Mouse (Mus musculus): ENCODE results near the gene Ugt1a7c. TPM values are rescaled to one million over a fixed set of nuclear protein-coding genes. Genes with fewer than 3 reads are reported as not detected.
"Not testable (repeated sequence)": the region's sequence is repeated elsewhere in the genome, so short reads cannot be mapped to it uniquely, and the experiment has no call there.

Gene Ugt1a7c
- under 1 TPM; 0.44 to 0.82 TPM for total RNA-seq (2021)

DNA sequence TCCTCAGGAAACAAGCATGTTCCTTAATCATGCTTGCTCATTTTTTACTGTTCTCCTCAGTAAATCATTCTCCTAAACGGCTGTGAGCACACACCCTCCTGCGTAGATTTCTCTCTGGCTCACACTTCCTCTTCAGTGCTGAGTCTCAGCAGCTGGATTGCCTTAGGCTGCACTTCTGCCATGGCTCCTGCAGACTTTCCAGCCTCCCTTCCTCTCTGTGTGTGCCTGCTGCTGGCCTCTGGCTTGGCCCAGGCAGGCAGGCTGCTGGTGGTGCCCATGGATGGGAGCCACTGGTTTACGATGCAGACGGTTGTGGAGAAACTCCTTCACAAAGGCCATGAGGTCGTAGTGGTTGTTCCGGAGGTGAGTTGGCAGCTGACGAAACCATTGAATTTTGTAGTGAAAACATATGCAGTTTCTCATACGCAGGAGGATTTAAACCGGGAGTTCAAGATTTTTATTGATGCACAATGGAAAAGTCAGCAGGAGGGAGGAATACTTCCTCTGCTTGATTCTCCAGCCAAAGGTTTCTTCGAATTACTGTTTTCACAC is at the start of gene Ugt1a7c:
Gene Ugt1a7c, plus strand, starts transcription at position 122 of the 552 bp plus-strand sequence.
- intact Hi-C loops (cut with DNase I) = no loop called here
- DNase-seq (ENCODE audit: low spot score in 2 of 2) = no peak

DNA sequence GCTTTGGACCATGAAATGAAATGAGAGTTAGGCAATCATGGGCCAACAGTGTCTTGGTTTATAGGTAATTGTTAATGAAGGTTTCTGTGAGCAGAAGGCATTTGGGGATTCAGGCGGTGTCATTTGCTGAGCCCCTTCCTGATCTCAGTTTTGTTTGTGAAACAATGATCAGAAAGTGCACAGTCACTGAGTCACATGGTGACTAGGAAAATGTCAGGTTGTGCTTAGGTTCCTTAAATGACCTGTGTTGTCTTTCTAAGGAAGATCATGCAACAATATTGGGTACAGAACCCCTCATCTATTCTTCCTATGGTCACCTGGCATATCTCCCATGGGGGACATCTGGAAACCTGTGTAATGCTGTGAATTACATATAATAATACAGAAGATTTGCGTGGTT is 47.5 kb upstream of the Ugt1a7c start:
- DNase-seq (ENCODE audit: low spot score in 2 of 2); intact Hi-C loops (cut with DNase I): not testable (repeated sequence)

DNA sequence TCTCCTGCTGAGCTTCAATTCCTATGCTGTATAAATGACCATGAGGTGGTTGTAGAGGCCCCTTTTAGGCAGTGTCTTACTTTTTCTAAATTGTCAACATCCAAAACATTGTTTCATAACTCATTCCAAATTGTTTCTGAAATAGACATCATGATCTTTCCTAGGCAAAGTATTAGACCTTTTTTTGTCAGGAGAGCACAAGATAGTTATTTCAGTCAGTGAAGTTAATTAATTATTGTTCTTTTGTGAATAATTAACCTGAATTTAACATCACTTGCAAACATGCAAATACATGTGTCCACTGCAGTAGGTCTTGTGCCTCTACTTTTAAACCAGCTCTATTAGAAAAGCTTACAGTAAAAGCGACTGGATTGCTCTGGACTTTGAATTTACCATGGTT is 39.8 kb upstream of the Ugt1a7c start, which contains the start of gene Ugt1a10:
Gene Ugt1a10, plus strand, starts transcription at position 301 of the 400 bp plus-strand sequence.
- DNase-seq (ENCODE audit: low spot score in 2 of 2) = no peak
- intact Hi-C loops (cut with DNase I) = no loop called here

DNA sequence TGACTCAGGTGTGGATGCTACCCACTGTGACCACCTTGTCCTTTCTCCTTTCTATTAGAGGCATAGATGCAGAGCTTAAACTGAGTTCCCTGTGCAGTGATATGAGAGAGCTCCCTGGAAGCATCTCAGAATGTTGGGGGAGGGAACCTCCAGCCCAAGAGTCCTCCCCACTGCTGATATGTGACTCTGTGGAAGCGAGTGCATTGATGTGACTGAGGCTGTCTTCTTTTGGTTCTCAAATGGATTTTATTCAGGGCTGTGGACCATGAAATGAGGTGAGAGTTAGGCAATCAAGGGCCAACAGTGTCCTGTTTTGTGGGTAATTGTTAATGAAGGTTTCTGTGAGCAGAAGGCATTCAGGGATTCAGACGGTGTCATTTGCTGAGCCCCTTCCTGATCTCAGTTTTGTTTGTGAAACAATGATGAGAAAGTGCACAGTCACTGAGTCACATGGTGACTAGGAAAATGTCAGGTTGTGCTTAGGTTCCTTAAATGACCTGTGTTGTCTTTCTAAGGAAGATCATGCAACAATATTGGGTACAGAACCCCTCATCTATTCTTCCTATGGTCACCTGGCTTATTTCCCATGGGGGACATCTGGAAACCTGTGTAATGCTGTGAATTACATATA is 28.3 kb upstream of the Ugt1a7c start:
- intact Hi-C loops (cut with DNase I) = not testable (repeated sequence)

DNA sequence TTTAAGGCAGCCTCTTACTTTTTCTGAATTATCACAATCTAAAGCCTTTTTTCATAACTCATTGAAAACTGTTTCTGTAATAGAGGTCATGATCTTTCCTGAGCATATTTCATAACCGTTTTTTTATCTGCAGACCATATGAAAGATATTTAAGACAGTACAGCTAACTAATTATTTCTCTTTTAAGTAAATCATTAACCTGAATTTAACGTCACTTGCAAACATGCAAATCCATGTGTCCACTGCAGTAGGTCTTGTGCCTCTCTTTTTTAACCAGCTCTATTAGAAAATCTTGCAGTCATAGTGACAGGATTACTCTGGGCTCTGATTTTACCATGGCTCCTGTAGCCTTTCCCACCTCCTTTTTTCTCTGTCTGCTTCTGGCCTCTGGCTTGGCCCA is 24.4 kb upstream of the Ugt1a7c start, which contains the start of gene Ugt1a9:
Gene Ugt1a9, plus strand, starts transcription at position 306 of the 400 bp plus-strand sequence.
- intact Hi-C loops (cut with DNase I) = no loop called here
- DNase-seq (ENCODE audit: low spot score in 2 of 2) = no peak

More for the DNA sequence above, 28.3 kb upstream of the Ugt1a7c start:
- not testable (repeated sequence) for DNase-seq (ENCODE audit: low spot score in 2 of 2)

DNA sequence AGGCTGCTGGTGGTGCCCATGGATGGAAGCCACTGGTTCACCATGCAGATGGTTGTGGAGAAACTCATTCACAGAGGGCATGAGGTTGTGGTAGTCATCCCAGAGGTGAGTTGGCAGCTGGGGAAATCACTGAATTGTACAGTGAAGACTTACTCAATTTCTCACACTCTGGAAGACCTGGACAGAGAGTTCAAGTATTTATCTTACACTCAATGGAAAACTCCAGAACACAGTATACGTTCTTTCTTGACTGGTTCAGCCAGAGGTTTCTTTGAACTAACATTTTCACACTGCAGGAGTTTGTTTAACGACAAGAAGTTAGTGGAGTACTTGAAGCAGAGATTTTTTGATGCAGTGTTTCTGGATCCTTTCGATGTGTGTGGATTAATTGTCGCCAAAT is 24.0 kb upstream of the Ugt1a7c start:
- DNase-seq (ENCODE audit: low spot score in 2 of 2) = no peak
- intact Hi-C loops (cut with DNase I) = no loop called here

DNA sequence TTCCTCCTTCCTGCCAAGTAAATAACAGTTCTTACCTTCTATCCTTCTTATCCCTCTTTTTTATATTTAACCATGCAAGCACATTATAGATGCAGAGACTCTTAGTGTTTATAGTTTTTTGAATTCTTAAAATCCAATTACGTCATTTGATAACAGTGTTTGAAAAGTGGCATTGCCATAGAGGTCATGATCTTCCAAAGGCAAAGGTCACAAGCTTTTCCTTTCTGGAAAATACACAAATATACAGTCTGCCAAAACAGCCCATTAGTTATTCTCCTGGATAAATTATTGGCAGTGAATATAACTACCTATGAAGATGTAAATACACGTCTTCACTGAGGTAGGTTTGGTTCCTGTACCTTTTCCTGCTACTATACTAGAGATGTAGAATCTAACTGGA is 20.4 kb upstream of the Ugt1a7c start:
- DNase-seq (ENCODE audit: low spot score in 2 of 2) = no peak
- intact Hi-C loops (cut with DNase I) = no loop called here

DNA sequence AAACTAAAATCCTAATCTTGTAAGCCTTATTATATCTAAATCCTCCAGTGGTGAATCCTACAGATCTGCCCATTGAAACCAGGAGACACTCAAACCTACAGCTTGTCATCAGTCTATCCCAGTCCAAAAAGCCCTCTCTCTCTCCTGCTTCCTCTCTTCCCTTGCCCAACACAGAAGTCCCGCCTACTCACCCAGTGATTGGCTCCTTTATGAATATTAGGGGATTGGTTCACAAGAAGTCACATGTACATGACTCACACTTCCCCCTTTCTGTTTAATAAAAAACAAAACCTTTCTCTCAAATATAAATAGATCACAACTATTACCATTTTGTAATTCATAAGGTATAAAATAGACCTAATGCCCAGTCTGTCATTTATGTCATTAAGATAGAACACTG is 17.7 kb upstream of the Ugt1a7c start:
- intact Hi-C loops (cut with DNase I) = no loop called here

DNA sequence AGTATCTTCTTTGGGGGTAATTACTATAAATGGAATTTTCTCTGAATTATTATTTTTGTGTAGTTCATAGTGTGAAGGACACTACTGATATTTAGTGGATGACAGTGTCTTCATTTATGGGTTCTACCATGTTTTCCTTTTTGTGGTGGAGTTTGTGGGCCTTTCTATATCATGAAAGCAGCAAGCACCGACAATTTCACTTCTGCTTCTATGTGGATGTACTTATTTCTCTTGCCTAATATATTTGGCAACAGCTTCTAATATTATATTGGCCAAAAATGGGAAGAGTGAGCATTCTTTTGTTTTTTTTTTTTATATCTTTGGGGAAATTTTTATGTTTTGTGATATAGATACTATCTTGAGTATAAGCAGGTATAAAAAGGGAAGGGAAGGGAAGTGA is 13.2 kb upstream of the Ugt1a7c start:
- no peak for DNase-seq (ENCODE audit: low spot score in 2 of 2)

More for the DNA sequence above, 17.7 kb upstream of the Ugt1a7c start:
- DNase-seq (ENCODE audit: low spot score in 2 of 2) = no peak

DNA sequence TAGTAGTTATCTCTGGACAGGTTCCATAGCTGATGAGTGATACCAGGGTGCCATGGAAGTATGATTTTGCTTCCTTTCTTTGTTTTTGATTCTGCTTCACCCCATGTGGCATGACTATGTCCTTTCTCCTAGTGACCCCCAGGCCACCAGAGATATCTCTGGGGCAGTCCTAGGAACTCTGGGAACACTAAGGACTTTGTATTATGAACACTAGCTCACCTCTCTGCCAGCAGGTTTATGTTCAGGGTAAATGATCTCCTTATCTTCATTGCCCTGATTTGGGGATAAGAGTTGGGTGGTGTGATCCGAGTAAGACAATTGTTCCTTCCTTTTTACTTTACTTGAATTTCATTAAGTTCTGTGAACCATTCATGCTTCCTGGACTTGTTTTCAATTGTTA is 8.7 kb upstream of the Ugt1a7c start:
- intact Hi-C loops (cut with DNase I) = no loop called here
- DNase-seq (ENCODE audit: low spot score in 2 of 2) = no peak

More for the DNA sequence above, 13.2 kb upstream of the Ugt1a7c start:
- intact Hi-C loops (cut with DNase I) = no loop called here

DNA sequence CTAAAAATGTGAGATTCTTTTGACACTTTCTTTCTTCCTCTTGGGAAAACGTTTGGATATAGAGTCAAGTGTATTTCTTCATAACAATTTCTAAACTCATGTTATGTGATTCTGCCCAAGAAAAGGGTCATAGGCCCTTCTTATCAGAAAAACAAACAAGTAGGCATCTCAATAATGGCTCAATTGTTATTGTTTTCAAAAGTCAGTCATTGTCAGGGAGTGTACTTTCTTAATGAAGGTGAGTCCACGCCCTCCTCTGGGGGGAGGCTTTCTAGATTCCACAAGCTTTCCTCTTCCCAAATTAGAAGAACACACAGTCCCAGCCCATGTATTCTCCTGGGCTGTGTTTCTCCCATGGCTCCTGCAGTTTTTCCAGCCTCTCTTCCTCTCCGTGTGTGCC is 7.3 kb upstream of the Ugt1a7c start, which contains the start of gene Ugt1a8:
Gene Ugt1a8, plus strand, starts transcription at position 301 of the 400 bp plus-strand sequence.
- no peak for DNase-seq (ENCODE audit: low spot score in 2 of 2)
- intact Hi-C loops (cut with DNase I) = no loop called here

DNA sequence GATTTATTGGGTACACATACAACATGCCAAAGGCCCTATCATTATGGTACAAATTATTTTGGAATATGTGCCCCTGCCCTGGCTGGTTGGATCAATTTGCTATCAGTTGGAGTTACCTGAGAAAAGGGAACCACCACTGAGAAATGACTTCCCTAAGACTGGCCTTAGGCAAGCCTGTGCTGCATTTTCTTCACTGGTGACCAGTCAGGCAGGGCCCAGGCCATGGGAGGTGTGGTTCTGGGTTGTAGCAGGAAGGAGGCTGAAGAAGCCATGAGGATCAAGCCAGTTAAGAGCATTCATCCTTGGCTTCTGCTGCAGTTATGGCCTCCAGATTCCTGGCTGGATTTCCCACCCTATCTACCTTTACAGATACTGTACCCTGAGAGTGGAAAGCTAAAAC is 2.5 kb upstream of the Ugt1a7c start:
- intact Hi-C loops (cut with DNase I) = no loop called here
- no peak for DNase-seq (ENCODE audit: low spot score in 2 of 2)

DNA sequence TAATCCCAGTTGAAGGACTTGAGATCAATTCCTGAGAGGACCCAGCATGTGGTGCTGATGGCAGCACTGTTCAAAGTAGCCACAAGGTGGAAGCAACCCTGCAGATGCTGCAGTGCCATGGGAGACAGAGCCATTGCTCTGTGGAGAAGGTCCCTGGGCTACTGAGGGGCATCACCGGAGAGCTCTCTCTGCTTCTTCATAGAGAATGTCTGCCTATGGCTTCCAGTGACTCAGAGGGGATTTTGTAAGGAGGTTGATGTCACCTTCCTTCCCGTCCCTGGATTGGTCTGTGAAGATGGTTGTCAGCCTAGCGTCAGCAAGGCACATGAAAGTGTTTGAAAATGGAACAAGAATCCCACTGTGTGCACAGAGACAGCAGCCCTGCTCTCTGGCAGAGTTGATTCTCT is 589 bp upstream of the Ugt1a7c start:
- DNase-seq (ENCODE audit: low spot score in 2 of 2); intact Hi-C loops (cut with DNase I): not testable (repeated sequence)

DNA sequence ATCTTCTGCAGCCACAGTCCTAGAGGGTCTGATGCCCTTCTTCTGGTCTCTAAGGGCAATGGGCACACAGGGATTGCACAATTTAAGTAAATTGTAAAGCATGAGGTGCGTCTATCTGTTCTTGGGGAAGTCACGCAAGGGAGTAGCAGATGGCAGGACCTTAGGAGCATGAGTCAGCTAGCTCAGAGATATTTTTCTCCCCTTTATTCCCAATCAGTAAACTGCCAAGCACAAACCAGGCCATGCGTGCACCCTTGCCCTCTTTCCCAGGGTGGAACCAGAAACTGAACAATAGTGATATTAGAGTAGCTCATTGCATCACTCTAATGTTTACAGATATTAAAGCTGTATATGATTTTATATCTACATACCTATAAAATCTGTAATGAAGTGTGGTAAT is 3.7 kb downstream of the Ugt1a7c start:
- intact Hi-C loops (cut with DNase I); DNase-seq (ENCODE audit: low spot score in 2 of 2): not testable (repeated sequence)

DNA sequence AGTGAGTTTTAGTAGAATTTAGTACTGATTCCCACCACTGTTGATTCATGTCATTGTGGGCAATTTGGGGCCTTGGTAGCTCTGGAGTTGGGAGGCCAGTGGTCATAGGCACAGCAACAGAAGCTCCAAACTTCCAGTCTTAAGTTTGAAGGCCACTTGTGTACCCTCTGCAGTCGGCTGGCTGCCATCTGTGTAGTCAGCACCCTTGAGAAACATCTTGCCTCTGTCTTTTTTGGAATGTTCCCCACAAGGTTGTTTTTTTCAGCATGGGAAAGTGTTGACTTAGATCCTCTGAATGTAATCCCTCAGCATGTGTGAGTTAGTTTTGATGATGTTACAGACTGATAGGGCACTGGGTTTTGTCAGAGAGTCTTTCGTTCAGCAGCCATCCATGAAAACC is 4.8 kb downstream of the Ugt1a7c start:
- DNase-seq (ENCODE audit: low spot score in 2 of 2); intact Hi-C loops (cut with DNase I): not testable (repeated sequence)

DNA sequence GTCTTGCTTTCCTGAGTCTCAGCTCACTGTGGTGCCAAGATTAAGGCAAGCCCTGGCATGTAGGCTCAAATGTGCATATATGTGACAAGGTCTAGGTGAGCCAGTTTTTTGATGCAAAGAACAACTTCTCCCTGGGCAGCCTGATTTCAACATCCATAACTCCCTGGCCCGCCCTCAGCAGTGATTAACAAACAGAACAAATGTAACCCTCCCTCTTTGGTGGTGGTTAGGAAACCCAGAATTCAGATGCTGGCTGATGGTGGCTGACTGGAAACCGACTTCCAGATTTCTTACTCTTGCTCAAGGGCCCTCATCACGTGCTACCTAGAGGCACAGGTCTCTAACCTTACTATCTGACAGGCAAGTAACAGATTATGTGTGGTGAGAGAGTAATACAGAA is 8.2 kb downstream of the Ugt1a7c start, which contains the start of gene Ugt1a6b:
Gene Ugt1a6b, plus strand, starts transcription at position 234 of the 400 bp plus-strand sequence.
- DNase-seq (ENCODE audit: low spot score in 2 of 2); intact Hi-C loops (cut with DNase I): not testable (repeated sequence)

DNA sequence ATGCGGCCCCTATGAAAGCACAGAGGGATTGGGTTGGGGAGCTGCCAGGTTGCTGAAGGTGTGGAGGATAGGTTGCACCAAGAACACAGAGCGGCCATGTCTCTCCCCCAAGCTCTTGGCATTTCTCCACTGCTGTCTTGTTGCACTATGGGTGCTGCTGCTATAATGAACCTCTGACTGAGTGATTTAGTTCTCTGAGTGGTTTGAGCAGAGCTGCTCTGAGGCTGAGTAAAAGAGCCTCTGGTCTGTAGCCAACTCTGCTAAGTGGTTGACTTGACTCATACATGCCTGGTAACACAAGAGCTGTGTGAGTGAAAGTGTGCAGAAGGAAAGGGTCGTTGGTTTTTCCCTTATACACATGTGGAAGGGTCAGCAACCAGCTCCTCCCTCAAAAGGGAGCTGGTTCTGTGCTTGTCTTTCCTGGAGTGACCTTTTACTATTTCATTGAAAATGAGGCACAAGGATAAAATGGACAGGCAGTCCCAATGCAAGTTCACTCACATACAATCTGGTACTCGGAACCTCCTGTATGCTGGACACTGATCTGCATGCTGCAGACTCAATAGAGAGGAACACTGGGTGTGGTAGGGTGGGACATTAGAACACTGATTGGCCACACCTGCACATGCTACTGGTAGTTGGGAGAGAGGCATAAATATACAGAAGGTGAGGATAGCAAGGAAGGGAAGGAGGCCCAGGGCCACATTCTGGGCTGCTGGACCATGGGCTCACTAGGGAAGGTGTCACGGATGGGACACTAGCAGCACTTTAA is 9.0 kb downstream of the Ugt1a7c start:
- intact Hi-C loops (cut with DNase I); DNase-seq (ENCODE audit: low spot score in 2 of 2): not testable (repeated sequence)

DNA sequence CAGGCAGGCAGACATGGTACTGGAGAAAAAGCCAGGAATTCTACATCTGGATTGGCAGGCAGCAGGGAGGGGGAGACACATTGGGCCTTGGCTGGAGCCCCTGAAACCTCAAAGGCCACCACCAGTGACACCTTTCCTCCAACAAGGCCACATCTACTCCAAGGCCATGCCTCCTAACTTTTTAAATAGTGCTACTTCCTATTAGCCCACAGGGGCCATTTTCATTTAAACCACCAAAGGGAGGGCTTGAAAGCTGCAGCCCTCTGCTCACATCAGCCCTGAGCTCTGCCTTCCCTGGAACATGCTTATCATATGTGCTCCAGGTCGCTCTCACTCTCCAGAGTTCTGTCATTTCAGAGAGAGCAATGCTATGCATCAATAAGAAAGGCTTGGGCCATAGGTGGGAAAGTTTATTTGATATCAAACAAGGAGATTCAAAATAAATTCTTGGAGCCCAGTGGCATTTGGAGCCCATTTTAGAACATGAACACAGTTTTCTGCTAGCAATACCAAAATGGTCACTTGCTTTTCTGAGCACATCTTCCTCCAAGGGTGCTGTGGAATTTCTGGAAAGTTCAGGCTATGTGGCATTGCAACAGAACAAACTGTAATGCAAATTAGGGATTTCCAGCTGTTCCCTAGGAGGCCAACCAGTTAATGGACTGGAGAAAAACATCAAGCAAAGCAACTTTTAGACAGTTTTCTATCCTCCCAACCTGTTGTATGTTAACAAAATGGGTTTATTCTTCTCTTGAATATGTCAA is 10.0 kb downstream of the Ugt1a7c start:
- intact Hi-C loops (cut with DNase I) = no loop called here
- no peak for DNase-seq (ENCODE audit: low spot score in 2 of 2)

DNA sequence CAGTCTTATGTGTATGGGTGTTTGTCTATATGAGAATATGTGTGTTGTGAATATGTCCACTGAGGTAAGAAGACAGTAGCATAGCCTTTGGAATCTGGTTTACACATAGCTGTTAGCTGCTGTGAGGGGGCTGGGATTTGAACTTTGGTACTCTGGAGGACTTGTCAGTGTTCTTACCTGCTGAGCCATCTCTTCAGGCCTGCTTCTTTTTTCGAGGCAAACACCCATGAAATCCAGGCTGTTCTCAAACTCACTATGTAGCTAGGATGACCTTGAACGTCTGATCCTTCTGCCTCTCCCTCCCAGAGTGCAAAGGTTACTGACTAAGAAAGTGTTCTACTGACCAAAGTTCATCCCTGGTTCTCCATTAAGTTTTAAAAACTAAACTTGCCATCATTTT is 10.8 kb downstream of the Ugt1a7c start:
- intact Hi-C loops (cut with DNase I) = no loop called here
- DNase-seq (ENCODE audit: low spot score in 2 of 2) = no peak
